Mouse (Mus musculus) liver, postnatal 0 days (tissue): ENCODE results near the gene Slc19a3.

Source experiments
- CTCF ChIP-seq: sonication (generic); IDR thresholded peaks from 2 replicates; pipeline ENCODE4 v1.5.1; 2016; ENCODE audit warnings: antibody characterized with exemption, low read depth
- EP300 ChIP-seq: IDR thresholded peaks from 2 replicates; pipeline ENCODE4 v1.6.1; 2016; ENCODE audit warnings: antibody characterized with exemption, low read depth, mild to moderate bottlenecking

GRCm38 (mm10) chr1:83015329-83015879, 22.8 kb downstream of the Slc19a3 start:
- no peak for TF ChIP-seq CTCF
- no peak for TF ChIP-seq EP300
